Mouse (Mus musculus) liver, adult 2 months (tissue): ENCODE data around the gene Trim14.

Experiments
- CTCF ChIP-seq: fragments of 200-500 bp; IDR thresholded peaks from 2 replicates; pipeline ENCODE4 v1.5.1; 2011; ENCODE audit warnings: low read depth, low read length, control low read depth
- POLR2A ChIP-seq: fragments of 200-500 bp; IDR thresholded peaks from 2 replicates; pipeline ENCODE4 v1.6.1; 2011; ENCODE audit warnings: low read length, control low read depth; ENCODE audit not compliant: insufficient read depth; ENCODE audit errors: extremely low read depth

DNA sequence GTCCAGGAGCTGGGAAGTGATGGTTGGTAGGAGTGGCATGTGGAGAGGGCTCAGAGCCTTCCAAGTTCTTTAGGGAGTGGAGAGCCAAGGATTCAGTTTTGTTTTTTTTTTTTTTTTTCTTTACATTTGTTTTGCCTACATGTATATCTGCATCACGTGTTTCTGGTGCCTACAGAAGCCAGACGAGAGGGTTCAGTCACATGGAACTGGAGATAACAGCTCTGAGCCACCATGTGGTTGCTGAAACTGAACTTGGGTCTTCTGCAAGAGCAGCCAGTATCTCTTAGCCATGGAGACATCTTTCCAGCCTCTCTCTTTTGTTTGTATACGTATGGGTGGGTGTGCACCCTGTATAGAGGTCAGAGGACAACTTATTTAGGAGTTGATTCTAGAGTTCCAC, 32.1 kb downstream of the Trim14 start:
- no peak for TF ChIP-seq CTCF
- no peak for TF ChIP-seq POLR2A
